Mouse (Mus musculus) forebrain, embryonic 16.5 days (tissue): ENCODE measurements around the gene Ccdc115. TPM values are rescaled to one million over a fixed set of nuclear protein-coding genes. Genes with fewer than 3 reads are reported as not detected.

Source experiments
- ATAC-seq: fragments of 200-750 bp; cut with Nextera tagmentation; 2 replicates; pipeline ENCODE4 v1.8.0; 2017; ENCODE audit warnings: mild to moderate bottlenecking, moderate library complexity
- H3K27ac ChIP-seq: fragments of 300-500 bp; sonication (generic); 2 replicates; pipeline ENCODE4 v1.5.1; 2014; ENCODE audit warnings: low read length, control low read depth
- H3K27me3 ChIP-seq: fragments of 300-500 bp; sonication (generic); replicated peaks from 2 replicates; pipeline ENCODE4 v1.6.1; 2014; ENCODE audit warnings: low read length; ENCODE audit not compliant: control insufficient read depth, insufficient read depth
- H3K36me3 ChIP-seq: fragments of 300-500 bp; sonication (generic); 2 replicates; pipeline ENCODE4 v1.6.1; 2014; ENCODE audit not compliant: control insufficient read depth, insufficient read depth
- H3K4me1 ChIP-seq: fragments of 300-500 bp; sonication (generic); replicated peaks from 2 replicates; pipeline ENCODE4 v1.6.1; 2014; ENCODE audit warnings: low read length; ENCODE audit not compliant: control insufficient read depth, insufficient read depth
- H3K4me2 ChIP-seq: fragments of 300-500 bp; sonication (generic); 2 replicates; pipeline ENCODE4 v1.6.1; 2014; ENCODE audit warnings: mild to moderate bottlenecking, low read length, control low read depth
- H3K4me3 ChIP-seq: fragments of 300-500 bp; sonication (generic); replicated peaks from 2 replicates; pipeline ENCODE4 v1.5.1; 2014; ENCODE audit warnings: mild to moderate bottlenecking, low read length, control low read depth
- H3K9ac ChIP-seq: fragments of 300-500 bp; sonication (generic); replicated peaks from 2 replicates; pipeline ENCODE4 v1.6.1; 2014; ENCODE audit warnings: low read depth, low read length, control low read depth
- H3K9me3 ChIP-seq: fragments of 300-500 bp; sonication (generic); 2 replicates; pipeline ENCODE4 v1.6.1; 2016; ENCODE audit warnings: low read length; ENCODE audit not compliant: control insufficient read depth
- WGBS: fragments of 180-500 bp; shearing (Covaris S2); extraction: QIAGEN DNeasy Blood & Tissue Kit; methylation state at CpG from one replicate; pipeline ENCODE4 v1.1.7; 2014; 5-methylcytosine and 5-hydroxymethylcytosine counted together
- microRNA-seq: library from miRNA; unstranded; fragments of <30 nt; microRNA quantifications from one replicate; pipeline ENCODE4, GENCODE M21; 2017
- polyA plus RNA-seq: library from polyadenylated mRNA; unstranded; fragments of >200 nt; fragmentation: Nextera tagmentation; extraction: Ambion mirVana; gene quantifications from 2 replicates; pipeline ENCODE4 v1.2.1, GENCODE M21; 2015

Gene Ccdc115
- polyA plus RNA-seq, 1 experiment from 2014 or later = 73.6 TPM

DNA sequence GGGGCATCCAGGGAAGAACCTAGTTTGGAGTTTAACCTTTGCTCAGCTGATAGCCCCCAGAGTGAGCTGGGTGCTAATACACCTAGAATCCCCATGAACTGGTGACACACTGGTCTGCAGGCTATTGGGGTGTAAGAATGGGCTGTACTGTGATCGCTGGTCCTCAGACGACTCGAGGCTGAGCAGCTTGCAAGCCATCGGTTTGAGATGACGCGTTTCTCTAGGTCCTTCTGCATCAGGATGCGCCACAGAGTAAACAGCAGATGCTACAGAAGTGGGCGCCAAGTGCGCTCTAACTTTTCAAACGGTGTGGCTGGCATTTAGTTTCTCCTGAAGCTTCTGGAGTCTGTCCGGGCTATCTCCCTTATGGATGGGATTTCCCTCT lies 50.6 kb downstream of the Ccdc115 start:
- H3K4me2 ChIP-seq = no peak overlapping the region
- H3K36me3 ChIP-seq = no peaks in the 10 kb centered on the region
- no peak overlapping the region for H3K27ac ChIP-seq
- ATAC-seq = peak; percentile 52
- no peak overlapping the region for H3K9ac ChIP-seq
- no peaks in the 10 kb centered on the region for H3K9me3 ChIP-seq
- no peaks in the 10 kb centered on the region for H3K27me3 ChIP-seq
- H3K4me1 ChIP-seq = 0 out of 2 replicates have a peak, but pooled peaks cover 3% of the 10 kb centered on the region
- H3K4me3 ChIP-seq = no peak overlapping the region
- 81% methylated on average over 11 of the region's 11 CpGs for WGBS

GRCm38 (mm10) chr1:34387346-34388327 lies 51.8 kb downstream of the Ccdc115 start:
- ATAC-seq = no peak
- H3K9me3 ChIP-seq = no peaks in the 10 kb centered on the region
- H3K27me3 ChIP-seq = no peaks in the 10 kb centered on the region
- no peak overlapping the region for H3K4me2 ChIP-seq
- H3K4me3 ChIP-seq = no peak overlapping the region
- no peaks in the 10 kb centered on the region for H3K36me3 ChIP-seq
- 0 out of 2 replicates have a peak, but pooled peaks cover 3% of the 10 kb centered on the region for H3K4me1 ChIP-seq
- H3K27ac ChIP-seq = no peak overlapping the region
- 72% methylated on average over 12 of the region's 12 CpGs for WGBS
- H3K9ac ChIP-seq = no peak overlapping the region

Small RNAs within 50 kb of the gene (microRNA-seq; reads per million reads assigned to microRNA genes)
- gene Mir5103 = 1.2 reads per million

Other genes starting within 250 kb of the Ccdc115 start
- 58.8 and 65.6 TPM in 2 replicates for gene Imp4, start 179 bp upstream of the Ccdc115 start, polyA plus RNA-seq
- 4.0 and 4.2 TPM in 2 replicates for gene Ptpn18, start 20.1 kb upstream of the Ccdc115 start, polyA plus RNA-seq
- not detected in 2 replicates for gene Prss39, start 58.7 kb upstream of the Ccdc115 start, polyA plus RNA-seq
- gene Cfc1, start 96.0 kb upstream of the Ccdc115 start, polyA plus RNA-seq = 0.32 and 0.49 TPM in 2 replicates
- gene Prss40, start 121.3 kb upstream of the Ccdc115 start, polyA plus RNA-seq = 0.15 TPM in 1 of 2 replicates, not detected in the other
- 30.0 and 33.5 TPM in 2 replicates for gene Amer3, start 140.0 kb upstream of the Ccdc115 start, polyA plus RNA-seq